Mouse (Mus musculus): ENCODE results near the gene Ccdc188. TPM values are rescaled to one million over a fixed set of nuclear protein-coding genes. Genes with fewer than 3 reads are reported as not detected.

Gene Ccdc188
- not detected for total RNA-seq (2023)

GRCm38 (mm10) chr16:18217579-18217978 lies at the start of gene Ccdc188:
Ccdc188 (plus strand) TSS chr16:18217879.

DNA sequence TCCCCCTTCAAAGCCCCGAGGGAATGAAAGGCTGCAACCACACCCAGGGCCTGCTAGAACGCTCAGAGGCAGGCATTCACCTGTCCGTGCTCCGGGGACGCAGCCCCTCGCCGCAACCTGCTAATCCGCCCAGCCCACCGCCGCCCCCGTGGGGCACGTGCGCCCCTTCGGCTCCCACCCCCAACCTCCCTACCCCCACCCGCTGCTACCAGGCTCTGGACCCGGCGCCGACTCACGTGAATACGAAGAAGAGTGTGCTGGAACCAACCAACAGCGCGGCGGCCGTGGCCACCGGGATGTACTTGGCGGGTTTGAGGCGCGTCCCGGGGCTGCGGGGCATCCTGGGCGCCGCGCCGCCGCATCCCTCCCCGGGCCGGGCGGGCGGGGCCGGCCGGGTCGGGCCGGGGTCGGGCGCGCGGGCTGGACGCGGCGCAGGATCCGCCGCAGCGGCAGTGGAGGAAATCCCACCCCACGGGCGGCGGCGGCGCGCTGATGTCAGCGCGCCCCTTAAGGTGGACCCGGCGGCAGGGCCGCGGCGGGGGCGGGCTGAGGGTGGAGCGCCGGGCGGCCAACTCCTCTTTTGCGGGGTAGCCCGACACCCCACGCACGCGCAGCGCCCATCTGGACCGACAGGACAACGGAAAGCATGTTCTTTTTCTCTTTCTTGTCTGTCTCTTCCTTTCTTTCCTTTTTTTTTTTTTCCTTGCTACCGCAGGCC lies 17.2 kb downstream of the Ccdc188 start, which contains the start of gene Zdhhc8:
Gene Zdhhc8, minus strand, starts transcription at position 466 of the 718 bp plus-strand sequence.

DNA sequence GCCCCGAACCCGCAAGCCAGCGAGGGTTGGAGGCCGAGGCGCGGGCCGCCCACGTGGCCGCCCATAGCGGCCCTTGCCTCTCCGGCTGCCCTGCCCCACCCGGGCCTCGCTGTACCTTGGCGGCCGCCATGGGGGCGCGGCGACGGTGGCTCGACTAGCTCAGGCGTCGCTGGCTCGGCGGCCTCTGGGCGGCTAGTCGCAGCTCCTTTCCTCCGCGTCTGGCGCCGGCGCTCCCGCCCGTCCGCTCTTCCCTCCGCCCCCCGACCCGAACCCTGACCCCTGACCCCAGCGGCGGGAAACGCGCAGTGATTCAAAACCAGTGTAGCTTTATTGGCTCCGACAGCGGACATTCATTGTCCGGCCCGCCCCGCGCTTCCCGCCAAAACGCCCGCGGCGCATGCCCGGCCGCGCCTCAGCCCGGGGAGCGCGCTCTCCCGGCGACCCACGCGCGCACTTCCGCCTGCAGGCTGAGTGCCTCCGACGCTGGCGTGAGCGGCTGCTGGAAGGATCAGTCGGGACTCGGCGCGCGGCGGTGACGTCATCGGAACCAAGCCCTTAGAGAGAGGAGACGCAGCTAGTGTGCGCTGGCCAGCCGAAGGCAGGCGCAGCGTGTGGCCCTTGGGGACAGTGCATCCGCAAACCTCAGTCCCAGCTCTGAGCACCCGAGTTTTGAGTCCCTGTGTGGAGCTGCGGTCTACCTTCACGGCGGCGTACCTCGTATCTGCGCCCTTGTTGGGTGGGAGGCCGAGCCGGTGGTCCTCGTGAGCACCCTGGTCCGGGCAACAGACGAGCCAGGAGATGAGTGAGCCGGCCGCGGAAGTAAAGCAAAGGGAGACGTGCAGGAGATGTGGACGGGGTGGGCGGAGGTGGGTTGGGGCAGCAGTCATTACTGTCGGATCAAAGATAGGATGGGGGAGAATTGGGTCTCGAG lies 31.0 kb downstream of the Ccdc188 start, which contains the start of the genes Trmt2a and Ranbp1:
Gene Trmt2a, plus strand, starts transcription at position 247 of the 931 bp plus-strand sequence.
Gene Ranbp1, minus strand, starts transcription at position 300 of the 931 bp plus-strand sequence.

GRCm38 (mm10) chr16:18258221-18258620 lies 40.5 kb downstream of the Ccdc188 start, which contains the start of gene Gm49776:
Gm49776 (minus strand) TSS chr16:18258321.

Other genes starting within 250 kb of the Ccdc188 start
- gene Vpreb2, start 237.5 kb upstream of the Ccdc188 start, total RNA-seq (2023), result 1 to 10 TPM in 1 of 2 experiments, under 1 TPM in 1; 0.56 to 2.1 TPM
- 1 to 10 TPM; 6.8 to 7.7 TPM for gene Dgcr6, start 165.0 kb upstream of the Ccdc188 start, total RNA-seq (2023)
- gene Prodh, start 127.7 kb upstream of the Ccdc188 start, total RNA-seq (2023), result 1 to 10 TPM; 8.5 to 9.8 TPM
- under 1 TPM; 0.20 to 0.42 TPM for gene Rtn4r, start 90.2 kb upstream of the Ccdc188 start, total RNA-seq (2023)
- gene Zdhhc8, start 17.3 kb downstream of the Ccdc188 start, total RNA-seq (2023), result 1 to 10 TPM; 3.7 to 4.9 TPM
- 10 to 100 TPM; 42.3 to 55.1 TPM for gene Trmt2a, start 30.8 kb downstream of the Ccdc188 start, total RNA-seq (2023)
- 10 to 100 TPM; 59.0 to 64.4 TPM for gene Ranbp1, start 30.9 kb downstream of the Ccdc188 start, total RNA-seq (2023)
- gene Gm49776, start 40.4 kb downstream of the Ccdc188 start, total RNA-seq (2023), result not detected
- gene Dgcr8, start 71.4 kb downstream of the Ccdc188 start, total RNA-seq (2023), result 10 to 100 TPM; 19.0 to 24.1 TPM
- gene Tango2, start 130.2 kb downstream of the Ccdc188 start, total RNA-seq (2023), result 10 to 100 TPM; 26.4 to 26.6 TPM
- gene Arvcf, start 130.3 kb downstream of the Ccdc188 start, total RNA-seq (2023), result 1 to 10 TPM; 5.1 TPM
- 10 to 100 TPM; 10.8 to 11.2 TPM for gene Txnrd2, start 208.5 kb downstream of the Ccdc188 start, total RNA-seq (2023)
- gene Comt, start 209.0 kb downstream of the Ccdc188 start, total RNA-seq (2023), result 10 to 100 TPM; 29.2 to 31.2 TPM

Data from neutrophil, adult 59 days (primary cell).